12 mouse cellular contexts compared by ENCODE assay signal in genomic region chrX:159828135-159828534, GRCm38 (mm10).
DNase-seq lines count a peak whose midpoint lies in the region; ATAC-seq lines count a peak whose summit lies in the region.
"Had no signal": no experiment of that assay in that cellular context is flagged by ENCODE, and none has a peak within 500 bp of the region (broad histone marks: within the 10 kb centered on the region; RNA-seq: fewer than 3 reads in every experiment).

No protein-coding gene starts in this region.

- no peak overlapping the region for H3K9ac ChIP-seq in forebrain, embryonic 12.5 days
- H3K9ac ChIP-seq in forebrain, embryonic 11.5 days (ENCODE audit: low read length), result no peak overlapping the region
- H3K9ac ChIP-seq: kidney, embryonic 15.5 days; neural tube, embryonic 12.5 days had no signal

- no peak overlapping the region for H3K4me3 ChIP-seq in forebrain, embryonic 12.5 days (replicated peaks)
- H3K4me3 ChIP-seq in forebrain, embryonic 11.5 days (ENCODE audit: low read depth, low read length), result no peak overlapping the region
- H3K4me3 ChIP-seq: kidney, embryonic 15.5 days; neural tube, embryonic 12.5 days had no signal

- no peak overlapping the region for H3K4me2 ChIP-seq in forebrain, embryonic 12.5 days
- no peak overlapping the region for H3K4me2 ChIP-seq in forebrain, embryonic 11.5 days (ENCODE audit: low read depth, low read length, severe bottlenecking)
- H3K4me2 ChIP-seq: heart, embryonic 11.5 days; kidney, embryonic 15.5 days; neural tube, embryonic 12.5 days had no signal

- H3K4me1 ChIP-seq in forebrain, embryonic 12.5 days, result 0 out of 2 replicates have a peak, but pooled peaks cover 5% of the 10 kb centered on the region
- H3K4me1 ChIP-seq in forebrain, embryonic 11.5 days (replicated peaks; ENCODE audit: control insufficient read depth, insufficient read depth, low read length), result no peaks in the 10 kb centered on the region
- H3K4me1 ChIP-seq: kidney, embryonic 15.5 days; neural tube, embryonic 12.5 days had no signal

- H3K36me3 ChIP-seq in forebrain, embryonic 12.5 days (replicated peaks), result no peaks in the 10 kb centered on the region
- no peaks in the 10 kb centered on the region for H3K36me3 ChIP-seq in forebrain, embryonic 11.5 days (ENCODE audit: control insufficient read depth, insufficient read depth, low read length)
- H3K36me3 ChIP-seq: kidney, embryonic 15.5 days; neural tube, embryonic 12.5 days had no signal

- no peak for DNase-seq in forebrain, embryonic 11.5 days (ENCODE audit: low spot score)
- peak; percentile 6 to 24 for DNase-seq in kidney, postnatal 4 days
- no peak for DNase-seq in kidney, postnatal 36 days
- peak; percentile 10 for DNase-seq in right cerebral cortex, postnatal 14 days
- DNase-seq in right cerebral cortex, postnatal 36 days (ENCODE audit: low spot score in 2 of 2), result no peak
- DNase-seq in testis, postnatal 14 days (ENCODE audit: low spot score), result no peak

- no peak overlapping the region for H3K27ac ChIP-seq in forebrain, embryonic 12.5 days
- no peak overlapping the region for H3K27ac ChIP-seq in forebrain, embryonic 11.5 days (ENCODE audit: low read depth, low read length)
- H3K27ac ChIP-seq: kidney, embryonic 15.5 days; macrophage; neural tube, embryonic 12.5 days had no signal

- WGBS in forebrain, embryonic 12.5 days, result 73% methylated on average over 5 of the region's 5 CpGs
- WGBS in forebrain, embryonic 11.5 days, result 87% methylated on average over 5 of the region's 5 CpGs

- H3K9me3 ChIP-seq in forebrain, embryonic 12.5 days, result no peaks in the 10 kb centered on the region
- no peaks in the 10 kb centered on the region for H3K9me3 ChIP-seq in forebrain, embryonic 11.5 days (ENCODE audit: control insufficient read depth, low read length)
- H3K9me3 ChIP-seq: kidney, embryonic 15.5 days; neural tube, embryonic 12.5 days had no signal

- H3K27me3 ChIP-seq in forebrain, embryonic 12.5 days, result peaks cover 21% of the 10 kb centered on the region
- H3K27me3 ChIP-seq in forebrain, embryonic 11.5 days (ENCODE audit: control insufficient read depth, insufficient read depth, low read length), result peaks cover 2% of the 10 kb centered on the region; the same call in 1 of the 2 replicates
- H3K27me3 ChIP-seq: neural tube, embryonic 12.5 days had no signal

- ATAC-seq in forebrain, embryonic 12.5 days (ENCODE audit: low FRiP score), result peak; percentile 41; the same call in 1 of the 2 replicates
- no peak for ATAC-seq in forebrain, embryonic 11.5 days (replicated peaks; ENCODE audit: low FRiP score)
- ATAC-seq in megakaryocyte-erythroid progenitor cell, adult 5-6 weeks (replicated peaks; ENCODE audit: low FRiP score, low TSS enrichment, poor library complexity, severe bottlenecking), result peak; percentile 22; the same call in 1 of the 2 replicates

Comparison
In these comparisons a context has a peak if more than half of its experiments do, and no peak if none do; other contexts are left out.
1. DNase-seq: peak in kidney, postnatal 4 days (2 of 2) and right cerebral cortex, postnatal 14 days (single experiment); none in forebrain, embryonic 11.5 days (single experiment), kidney, postnatal 36 days (0 of 2), right cerebral cortex, postnatal 36 days (0 of 2) and testis, postnatal 14 days (single experiment).